9 mouse cellular contexts compared by ENCODE assay signal in genomic region chr12:17709451-17709850, GRCm38 (mm10). TPM values are rescaled to one million over a fixed set of nuclear protein-coding genes. Genes with fewer than 3 reads are reported as not detected.
DNase-seq lines count a peak whose midpoint lies in the region; ATAC-seq lines count a peak whose summit lies in the region.
"Had no signal": no experiment of that assay in that cellular context is flagged by ENCODE, and none has a peak within 500 bp of the region (broad histone marks: within the 10 kb centered on the region; RNA-seq: fewer than 3 reads in every experiment).

No protein-coding gene starts in this region.

- no peak for ATAC-seq in kidney, embryonic 16.5 days (ENCODE audit: low FRiP score, low TSS enrichment)
- ATAC-seq in embryonic facial prominence, embryonic 11.5 days (replicated peaks; ENCODE audit: insufficient number of reproducible peaks, low FRiP score, low TSS enrichment, low read depth): 0 out of 2 replicates have a peak, but pooled peaks have one; percentile 49
- ATAC-seq in granulocyte monocyte progenitor cell, adult 5-6 weeks (replicated peaks; ENCODE audit: poor library complexity, severe bottlenecking): no peak

- H3K27ac ChIP-seq in kidney, embryonic 16.5 days (ENCODE audit: low read length): peak overlapping the region; percentile 83
- H3K27ac ChIP-seq in embryonic facial prominence, embryonic 11.5 days (replicated peaks; ENCODE audit: low read depth, low read length): no peak overlapping the region

- H3K36me3 ChIP-seq in kidney, embryonic 16.5 days (ENCODE audit: insufficient read depth, low read length): no peaks in the 10 kb centered on the region
- no peaks in the 10 kb centered on the region; the same call in 1 of the 2 replicates for H3K36me3 ChIP-seq in embryonic facial prominence, embryonic 11.5 days (replicated peaks; ENCODE audit: control insufficient read depth, insufficient read depth, low read depth, low read length)

- no peaks in the 10 kb centered on the region for H3K9me3 ChIP-seq in kidney, embryonic 16.5 days (ENCODE audit: low read length)
- H3K9me3 ChIP-seq in embryonic facial prominence, embryonic 11.5 days (replicated peaks; ENCODE audit: control insufficient read depth, low read length): no peaks in the 10 kb centered on the region

- DNase-seq in kidney, adult 9 months: no peak
- DNase-seq in embryonic facial prominence, embryonic 11.5 days (ENCODE audit: low spot score): peak; percentile 45
- peak; percentile 38 for DNase-seq in liver
- DNase-seq in retina, postnatal 1 day: peak; percentile 61
- no peak for DNase-seq in heart, adult 11 months
- no peak for DNase-seq in urinary bladder, adult 2 months (ENCODE audit: low spot score)
- DNase-seq: gastrocnemius, postnatal 36 days had no signal

- no peak overlapping the region for H3K4me2 ChIP-seq in kidney, embryonic 16.5 days (replicated peaks; ENCODE audit: low read depth, low read length)
- no peak overlapping the region for H3K4me2 ChIP-seq in embryonic facial prominence, embryonic 11.5 days (ENCODE audit: low read depth, low read length)

- H3K4me3 ChIP-seq in kidney, embryonic 16.5 days (ENCODE audit: low read length): no peak overlapping the region
- H3K4me3 ChIP-seq in embryonic facial prominence, embryonic 11.5 days (ENCODE audit: low read depth, low read length): no peak overlapping the region

- 45% methylated on average over 3 of the region's 4 CpGs for WGBS in kidney, embryonic 16.5 days
- 22% methylated on average over 4 of the region's 4 CpGs for WGBS in embryonic facial prominence, embryonic 11.5 days

- H3K27me3 ChIP-seq in kidney, embryonic 16.5 days (ENCODE audit: insufficient read depth, low read length): no peaks in the 10 kb centered on the region
- no peaks in the 10 kb centered on the region for H3K27me3 ChIP-seq in embryonic facial prominence, embryonic 11.5 days (ENCODE audit: control insufficient read depth, insufficient read depth, low read length)

- H3K9ac ChIP-seq in kidney, embryonic 16.5 days (replicated peaks; ENCODE audit: low read length): no peak overlapping the region
- H3K9ac ChIP-seq in embryonic facial prominence, embryonic 11.5 days (replicated peaks; ENCODE audit: low read length): no peak overlapping the region

- H3K4me1 ChIP-seq in kidney, embryonic 16.5 days (ENCODE audit: insufficient read depth, low read length): peaks cover 42% of the 10 kb centered on the region
- peaks cover 3% of the 10 kb centered on the region for H3K4me1 ChIP-seq in embryonic facial prominence, embryonic 11.5 days (ENCODE audit: control insufficient read depth, insufficient read depth, low read length)

RNA-seq across cellular contexts. Expression of gene Hpcal1, which starts 18.8 kb away (rescaled TPM):
- 59.3 and 62.0 TPM in 2 replicates for polyA plus RNA-seq in kidney, embryonic 16.5 days (2015; fragmentation: Nextera tagmentation; extraction: Ambion mirVana)
- polyA plus RNA-seq in embryonic facial prominence, embryonic 11.5 days (2014; fragmentation: Nextera tagmentation; extraction: Ambion mirVana): 35.1 and 43.4 TPM in 2 replicates
- total RNA-seq in granulocyte monocyte progenitor cell, adult 5-6 weeks (2014; fragmentation: Nextera tagmentation): 58.9 and 59.4 TPM in 2 replicates
- total RNA-seq in granulocyte monocyte progenitor cell, adult 5-6 weeks (2017): 19.6 and 21.7 TPM in 2 replicates
- 52.8 and 56.0 TPM in 2 replicates for polyA plus RNA-seq in urinary bladder, adult 2 months (2012; rRNA removed)

Comparison
In these comparisons a context has a peak if more than half of its experiments do, and no peak if none do; other contexts are left out.
1. DNase-seq: peak in embryonic facial prominence, embryonic 11.5 days (single experiment), liver (single experiment) and retina, postnatal 1 day (single experiment); none in kidney, adult 9 months (single experiment), heart, adult 11 months (single experiment) and urinary bladder, adult 2 months (single experiment).